Mouse (Mus musculus): Measurements from ENCODE around the gene Dbi. TPM values are rescaled to one million over a fixed set of nuclear protein-coding genes. Genes with fewer than 3 reads are reported as not detected.

The Dbi gene
- 759 and 1,068 TPM in 2 replicates for polyA plus RNA-seq (2014; fragmentation: Nextera tagmentation; extraction: Ambion mirVana)

GRCm38 (mm10) chr1:120120969-120121811 lies at the start of gene Dbi, which contains the start of gene 3110009E18Rik:
Gene Dbi, minus strand, starts transcription at chr1:120121078.
Gene 3110009E18Rik, plus strand, starts transcription at chr1:120121187.
- DNase-seq (peak; percentile 99), ATAC-seq (ENCODE audit: low FRiP score, low TSS enrichment) (peak; percentile 94)
- Histone ChIP-seq H3K4me2 (ENCODE audit: low read length) (peak within 1 kb of the TSS; percentile 87), H3K4me1 (ENCODE audit: control insufficient read depth, insufficient read depth, low read length) (peaks cover 9% of the 10 kb centered on the region), H3K9me3 (ENCODE audit: control insufficient read depth, low read length) (no peaks in the 10 kb centered on the region), H3K9ac (replicated peaks; ENCODE audit: low read length) (peak within 1 kb of the TSS; percentile 57), H3K4me3 (replicated peaks; ENCODE audit: low read depth, low read length) (peak within 1 kb of the TSS; percentile 47), H3K27me3 (ENCODE audit: control insufficient read depth, insufficient read depth, low read length) (no peaks in the 10 kb centered on the region), H3K36me3 (ENCODE audit: control insufficient read depth, insufficient read depth, low read length) (peaks cover 1% of the 10 kb centered on the region), H3K27ac (replicated peaks; ENCODE audit: low read depth, low read length) (peak within 1 kb of the TSS; percentile 86)
- 1% methylated on average over 52 of the region's 52 CpGs for WGBS

GRCm38 (mm10) chr1:120170307-120170706 lies 49.4 kb upstream of the Dbi start:
- ATAC-seq (ENCODE audit: low FRiP score, low TSS enrichment): no peak

GRCm38 (mm10) chr1:120168674-120169073 lies 47.8 kb upstream of the Dbi start:
- no peak overlapping the region for H3K4me3 ChIP-seq (replicated peaks; ENCODE audit: low read depth, low read length)
- no peaks in the 10 kb centered on the region for H3K27me3 ChIP-seq (ENCODE audit: control insufficient read depth, insufficient read depth, low read length)
- no peaks in the 10 kb centered on the region for H3K4me1 ChIP-seq (ENCODE audit: control insufficient read depth, insufficient read depth, low read length)
- H3K27ac ChIP-seq (replicated peaks; ENCODE audit: low read depth, low read length): no peak overlapping the region
- no peaks in the 10 kb centered on the region for H3K36me3 ChIP-seq (ENCODE audit: control insufficient read depth, insufficient read depth, low read length)
- no peak overlapping the region for H3K4me2 ChIP-seq (ENCODE audit: low read length)
- ATAC-seq (ENCODE audit: low FRiP score, low TSS enrichment) (no peak), DNase-seq (no peak)
- no peak overlapping the region for H3K9ac ChIP-seq (replicated peaks; ENCODE audit: low read length)
- H3K9me3 ChIP-seq (ENCODE audit: control insufficient read depth, low read length): no peaks in the 10 kb centered on the region
- WGBS: 90% methylated on average over 7 of the region's 7 CpGs

More at GRCm38 (mm10) chr1:120170307-120170706, 49.4 kb upstream of the Dbi start:
- Histone ChIP-seq H3K4me1 (ENCODE audit: control insufficient read depth, insufficient read depth, low read length) (no peaks in the 10 kb centered on the region), H3K36me3 (ENCODE audit: control insufficient read depth, insufficient read depth, low read length) (no peaks in the 10 kb centered on the region), H3K9me3 (ENCODE audit: control insufficient read depth, low read length) (no peaks in the 10 kb centered on the region), H3K4me2 (ENCODE audit: low read length) (no peak overlapping the region), H3K4me3 (replicated peaks; ENCODE audit: low read depth, low read length) (no peak overlapping the region), H3K9ac (replicated peaks; ENCODE audit: low read length) (no peak overlapping the region), H3K27me3 (ENCODE audit: control insufficient read depth, insufficient read depth, low read length) (no peaks in the 10 kb centered on the region), H3K27ac (replicated peaks; ENCODE audit: low read depth, low read length) (no peak overlapping the region)
- DNase-seq: no peak
- 83% methylated on average over 7 of the region's 7 CpGs for WGBS

- ATAC-seq (ENCODE audit: low FRiP score, low TSS enrichment) (no peak), DNase-seq (no peak)
- Histone ChIP-seq H3K27ac (replicated peaks; ENCODE audit: low read depth, low read length) (no peak overlapping the region), H3K9me3 (ENCODE audit: control insufficient read depth, low read length) (no peaks in the 10 kb centered on the region), H3K27me3 (ENCODE audit: control insufficient read depth, insufficient read depth, low read length) (no peaks in the 10 kb centered on the region), H3K4me2 (ENCODE audit: low read length) (no peak overlapping the region), H3K4me1 (ENCODE audit: control insufficient read depth, insufficient read depth, low read length) (no peaks in the 10 kb centered on the region), H3K4me3 (replicated peaks; ENCODE audit: low read depth, low read length) (no peak overlapping the region), H3K9ac (replicated peaks; ENCODE audit: low read length) (no peak overlapping the region), H3K36me3 (ENCODE audit: control insufficient read depth, insufficient read depth, low read length) (no peaks in the 10 kb centered on the region)
- WGBS: 59% methylated on average over 4 of the region's 4 CpGs
Observed at GRCm38 (mm10) chr1:120168016-120168415, 47.1 kb upstream of the Dbi start.

- WGBS: 69% methylated on average over 1 of the region's 1 CpGs
- no peak overlapping the region for H3K9ac ChIP-seq (replicated peaks; ENCODE audit: low read length)
- no peak overlapping the region for H3K4me2 ChIP-seq (ENCODE audit: low read length)
- ATAC-seq (ENCODE audit: low FRiP score, low TSS enrichment): no peak
- H3K27ac ChIP-seq (replicated peaks; ENCODE audit: low read depth, low read length): no peak overlapping the region
- H3K4me3 ChIP-seq (replicated peaks; ENCODE audit: low read depth, low read length): no peak overlapping the region
- no peak for DNase-seq
- no peaks in the 10 kb centered on the region for H3K36me3 ChIP-seq (ENCODE audit: control insufficient read depth, insufficient read depth, low read length)
- no peaks in the 10 kb centered on the region for H3K4me1 ChIP-seq (ENCODE audit: control insufficient read depth, insufficient read depth, low read length)
- H3K27me3 ChIP-seq (ENCODE audit: control insufficient read depth, insufficient read depth, low read length): no peaks in the 10 kb centered on the region
- no peaks in the 10 kb centered on the region for H3K9me3 ChIP-seq (ENCODE audit: control insufficient read depth, low read length)
Observed at GRCm38 (mm10) chr1:120162616-120163015, 41.7 kb upstream of the Dbi start.

- H3K9ac ChIP-seq (replicated peaks; ENCODE audit: low read length): no peak overlapping the region
- DNase-seq (no peak), ATAC-seq (ENCODE audit: low FRiP score, low TSS enrichment) (no peak)
- H3K4me1 ChIP-seq (ENCODE audit: control insufficient read depth, insufficient read depth, low read length): no peaks in the 10 kb centered on the region
- 97% methylated on average over 5 of the region's 5 CpGs for WGBS
- H3K27me3 ChIP-seq (ENCODE audit: control insufficient read depth, insufficient read depth, low read length): no peaks in the 10 kb centered on the region
- no peak overlapping the region for H3K27ac ChIP-seq (replicated peaks; ENCODE audit: low read depth, low read length)
- no peaks in the 10 kb centered on the region for H3K9me3 ChIP-seq (ENCODE audit: control insufficient read depth, low read length)
- H3K4me3 ChIP-seq (replicated peaks; ENCODE audit: low read depth, low read length): no peak overlapping the region
- H3K4me2 ChIP-seq (ENCODE audit: low read length): no peak overlapping the region
- H3K36me3 ChIP-seq (ENCODE audit: control insufficient read depth, insufficient read depth, low read length): no peaks in the 10 kb centered on the region
Observed at GRCm38 (mm10) chr1:120161502-120161901, 40.6 kb upstream of the Dbi start.

- Histone ChIP-seq H3K9ac (replicated peaks; ENCODE audit: low read length) (no peak overlapping the region), H3K27me3 (ENCODE audit: control insufficient read depth, insufficient read depth, low read length) (no peaks in the 10 kb centered on the region), H3K9me3 (ENCODE audit: control insufficient read depth, low read length) (no peaks in the 10 kb centered on the region), H3K4me1 (ENCODE audit: control insufficient read depth, insufficient read depth, low read length) (no peaks in the 10 kb centered on the region), H3K4me3 (replicated peaks; ENCODE audit: low read depth, low read length) (no peak overlapping the region), H3K4me2 (ENCODE audit: low read length) (no peak overlapping the region), H3K27ac (replicated peaks; ENCODE audit: low read depth, low read length) (no peak overlapping the region), H3K36me3 (ENCODE audit: control insufficient read depth, insufficient read depth, low read length) (no peaks in the 10 kb centered on the region)
- DNase-seq (no peak), ATAC-seq (ENCODE audit: low FRiP score, low TSS enrichment) (no peak)
- 89% methylated on average over 9 of the region's 9 CpGs for WGBS
Observed at GRCm38 (mm10) chr1:120158474-120159127, 37.7 kb upstream of the Dbi start.

GRCm38 (mm10) chr1:120155325-120155724 lies 34.4 kb upstream of the Dbi start:
- Histone ChIP-seq H3K27me3 (ENCODE audit: control insufficient read depth, insufficient read depth, low read length) (no peaks in the 10 kb centered on the region), H3K9ac (replicated peaks; ENCODE audit: low read length) (no peak overlapping the region), H3K36me3 (ENCODE audit: control insufficient read depth, insufficient read depth, low read length) (no peaks in the 10 kb centered on the region), H3K9me3 (ENCODE audit: control insufficient read depth, low read length) (no peaks in the 10 kb centered on the region), H3K4me1 (ENCODE audit: control insufficient read depth, insufficient read depth, low read length) (no peaks in the 10 kb centered on the region), H3K4me2 (ENCODE audit: low read length) (no peak overlapping the region), H3K27ac (replicated peaks; ENCODE audit: low read depth, low read length) (no peak overlapping the region), H3K4me3 (replicated peaks; ENCODE audit: low read depth, low read length) (no peak overlapping the region)
- ATAC-seq (ENCODE audit: low FRiP score, low TSS enrichment) (no peak), DNase-seq (peak; percentile 61)
- 36% methylated on average over 1 of the region's 1 CpGs for WGBS

Data from midbrain, embryonic 14.5 days (tissue).